13 mouse cellular contexts compared by ENCODE assay signal in the genomic region with DNA sequence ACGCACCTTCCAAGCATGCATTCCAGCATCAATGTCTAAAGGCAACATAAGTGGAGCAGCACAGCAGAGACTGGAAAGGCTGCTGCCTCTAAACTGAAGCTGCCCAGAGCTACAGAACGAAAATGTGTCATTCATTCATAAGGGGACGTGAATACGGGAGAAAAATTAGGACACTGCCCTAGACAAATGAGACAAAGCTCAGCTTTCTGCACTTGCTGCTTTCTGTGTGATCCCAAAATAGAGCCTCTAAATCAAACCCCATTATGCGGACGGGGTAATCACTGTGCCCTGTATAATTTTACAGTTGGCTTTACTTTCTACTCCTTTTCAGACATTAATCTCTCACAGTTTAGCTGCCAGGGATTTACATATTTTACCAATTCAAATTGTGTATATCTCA.
"Had no signal": no experiment of that assay in that cellular context is flagged by ENCODE, and none has a peak within 500 bp of the region (broad histone marks: within the 10 kb centered on the region; RNA-seq: fewer than 3 reads in every experiment).

No protein-coding gene starts in this region.

- H3K27ac ChIP-seq: kidney, embryonic 15.5 days; limb, embryonic 13.5 days; liver, embryonic 14.5 days; neural tube, embryonic 15.5 days had no signal

- H3K27me3 ChIP-seq: kidney, embryonic 15.5 days; limb, embryonic 13.5 days; neural tube, embryonic 15.5 days had no signal

- H3K4me2 ChIP-seq: kidney, embryonic 15.5 days; limb, embryonic 13.5 days; neural tube, embryonic 15.5 days had no signal

- H3K9ac ChIP-seq: kidney, embryonic 15.5 days; limb, embryonic 13.5 days; liver, embryonic 14.5 days; neural tube, embryonic 15.5 days had no signal

- H3K9me3 ChIP-seq: kidney, embryonic 15.5 days; limb, embryonic 13.5 days; neural tube, embryonic 15.5 days had no signal

- H3K36me3 ChIP-seq: kidney, embryonic 15.5 days; limb, embryonic 13.5 days; neural tube, embryonic 15.5 days had no signal

- DNase-seq: kidney, adult 2 months; kidney, postnatal 14 days; left cerebral cortex, postnatal 4 days; lung, adult 18-20 months; right cerebral cortex, postnatal 4 days; spleen, adult 18-20 months; thymus, adult 18-20 months; thymus, postnatal 25 days had no signal

- H3K4me3 ChIP-seq: kidney, embryonic 15.5 days; limb, embryonic 13.5 days; myocyte; neural tube, embryonic 15.5 days had no signal
